Mouse (Mus musculus): ENCODE results near the gene Rrp8. TPM values are rescaled to one million over a fixed set of nuclear protein-coding genes. Genes with fewer than 3 reads are reported as not detected.

Gene Rrp8
- polyA plus RNA-seq, 1 experiment = 31.9 TPM

DNA sequence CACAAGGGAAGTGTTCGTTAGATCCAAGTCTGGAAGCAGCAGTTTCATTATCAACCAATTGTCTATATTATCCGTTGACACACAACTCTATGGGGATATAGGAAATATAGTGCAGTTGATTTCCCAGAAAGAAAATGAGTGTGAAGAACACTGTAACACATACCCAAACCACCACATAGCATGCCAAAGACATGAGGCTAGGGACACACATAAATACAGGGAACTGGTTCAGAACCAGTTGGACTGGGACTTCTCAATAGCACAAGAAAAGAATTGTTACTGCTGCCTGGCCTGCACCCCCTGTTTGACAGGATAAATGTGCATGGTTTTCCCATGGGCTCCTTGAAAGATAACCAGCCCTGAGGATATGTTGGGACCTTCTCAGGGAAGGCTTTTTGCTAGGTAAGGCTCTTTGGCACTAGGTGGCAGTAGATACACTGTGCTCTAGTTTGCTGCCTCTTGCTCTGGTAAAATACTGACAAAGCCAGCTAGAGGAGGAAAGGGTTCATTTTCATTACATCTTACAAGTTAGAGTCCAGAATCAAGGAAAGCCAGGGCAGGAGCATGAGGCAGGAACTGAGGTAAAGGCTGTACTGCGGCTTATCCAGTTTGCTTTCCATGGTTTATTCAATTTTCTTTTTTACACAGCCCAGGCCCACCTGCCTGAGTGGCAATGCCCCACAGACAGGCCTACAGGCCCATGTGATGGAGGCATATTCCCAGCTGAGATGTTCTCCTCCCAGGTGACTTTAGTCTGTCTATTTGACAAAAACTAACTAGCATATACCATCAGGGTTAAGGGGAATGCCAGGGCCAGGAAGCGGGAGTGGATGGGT lies 10.8 kb downstream of the Rrp8 start:
- Histone ChIP-seq H3K9ac (ENCODE audit: low read depth, poor library complexity, severe bottlenecking) (no peak overlapping the region), H3K36me3 (ENCODE audit: control insufficient read depth, insufficient read depth, low read length, poor library complexity, severe bottlenecking) (peaks cover 8% of the 10 kb centered on the region), H3K9me3 (replicated peaks; ENCODE audit: control insufficient read depth, insufficient read depth, low read length, poor library complexity, severe bottlenecking) (no peaks in the 10 kb centered on the region), H3K27ac (ENCODE audit: insufficient read depth, low read length) (no peak overlapping the region), H3K27me3 (ENCODE audit: control insufficient read depth, insufficient read depth, low read length, poor library complexity, severe bottlenecking) (no peaks in the 10 kb centered on the region), H3K4me3 (ENCODE audit: low read depth, low read length) (no peak overlapping the region), H3K4me1 (ENCODE audit: control insufficient read depth, insufficient read depth, low read length) (no peaks in the 10 kb centered on the region)
- TF ChIP-seq POLR2A (IDR thresholded peaks at IDR 0.05; ENCODE audit: insufficient read depth, low read length) (no peak), EP300 (IDR thresholded peaks at IDR 0.05; ENCODE audit: insufficient read depth, low read depth, low read length) (no peak), CTCF (IDR thresholded peaks at IDR 0.05; ENCODE audit: low read depth, low read length) (no peak)

DNA sequence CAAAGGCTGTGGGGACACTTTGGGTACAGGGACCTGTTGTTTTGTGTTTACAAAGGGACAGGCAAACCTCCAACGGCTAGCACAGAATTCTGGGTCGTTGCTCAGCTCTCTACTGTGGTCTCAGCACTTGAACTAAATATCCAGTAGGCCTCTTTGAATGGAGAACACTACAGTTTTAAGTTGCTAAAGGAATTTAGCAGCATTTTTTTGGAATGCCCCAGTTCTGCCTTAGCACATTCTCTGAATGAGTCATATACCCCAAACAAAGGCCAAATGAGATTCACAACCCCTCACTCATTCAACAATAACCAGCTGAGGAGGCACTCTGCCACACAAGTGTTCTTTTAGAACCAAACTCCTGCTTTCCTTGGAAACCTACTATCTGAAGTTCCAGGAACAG lies 15.3 kb downstream of the Rrp8 start:
- Histone ChIP-seq H3K9me3 (replicated peaks; ENCODE audit: control insufficient read depth, insufficient read depth, low read length, poor library complexity, severe bottlenecking) (no peaks in the 10 kb centered on the region), H3K4me3 (ENCODE audit: low read depth, low read length) (no peak overlapping the region), H3K27ac (ENCODE audit: insufficient read depth, low read length) (no peak overlapping the region), H3K9ac (ENCODE audit: low read depth, poor library complexity, severe bottlenecking) (no peak overlapping the region), H3K27me3 (ENCODE audit: control insufficient read depth, insufficient read depth, low read length, poor library complexity, severe bottlenecking) (no peaks in the 10 kb centered on the region), H3K4me1 (ENCODE audit: control insufficient read depth, insufficient read depth, low read length) (no peaks in the 10 kb centered on the region), H3K36me3 (ENCODE audit: control insufficient read depth, insufficient read depth, low read length, poor library complexity, severe bottlenecking) (no peaks in the 10 kb centered on the region)
- no peak for TF ChIP-seq CTCF (IDR thresholded peaks at IDR 0.05; ENCODE audit: low read depth, low read length)
- no peak for TF ChIP-seq POLR2A (IDR thresholded peaks at IDR 0.05; ENCODE audit: insufficient read depth, low read length)
- TF ChIP-seq EP300 (IDR thresholded peaks at IDR 0.05; ENCODE audit: insufficient read depth, low read depth, low read length) = no peak

DNA sequence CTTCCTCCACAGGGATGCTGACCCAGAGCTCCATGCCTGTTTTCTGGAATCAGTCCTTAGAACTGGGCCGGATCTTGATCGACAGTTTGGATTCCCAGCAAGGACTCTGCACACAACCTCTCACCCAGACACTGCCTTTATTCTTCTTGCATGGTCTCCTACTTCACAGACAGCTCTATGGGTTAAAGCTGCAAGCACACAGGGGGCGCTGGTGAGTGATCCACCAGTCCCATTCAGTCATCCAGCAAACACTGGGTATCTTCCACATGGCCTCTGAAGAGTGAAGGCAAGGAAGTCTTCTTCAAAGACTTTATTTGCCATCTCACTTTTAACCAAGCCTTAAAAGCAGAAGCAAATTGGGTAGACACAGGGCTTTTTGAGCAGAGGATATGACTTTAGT lies 21.8 kb downstream of the Rrp8 start:
- H3K27ac ChIP-seq (ENCODE audit: insufficient read depth, low read length) = no peak overlapping the region
- H3K9ac ChIP-seq (ENCODE audit: low read depth, poor library complexity, severe bottlenecking) = no peak overlapping the region
- H3K9me3 ChIP-seq (replicated peaks; ENCODE audit: control insufficient read depth, insufficient read depth, low read length, poor library complexity, severe bottlenecking) = no peaks in the 10 kb centered on the region
- no peaks in the 10 kb centered on the region for H3K4me1 ChIP-seq (ENCODE audit: control insufficient read depth, insufficient read depth, low read length)
- H3K4me3 ChIP-seq (ENCODE audit: low read depth, low read length) = no peak overlapping the region
- H3K27me3 ChIP-seq (ENCODE audit: control insufficient read depth, insufficient read depth, low read length, poor library complexity, severe bottlenecking) = no peaks in the 10 kb centered on the region
- TF ChIP-seq POLR2A (IDR thresholded peaks at IDR 0.05; ENCODE audit: insufficient read depth, low read length) (no peak), CTCF (IDR thresholded peaks at IDR 0.05; ENCODE audit: low read depth, low read length) (peak; percentile 30)
- H3K36me3 ChIP-seq (ENCODE audit: control insufficient read depth, insufficient read depth, low read length, poor library complexity, severe bottlenecking) = no peaks in the 10 kb centered on the region

DNA sequence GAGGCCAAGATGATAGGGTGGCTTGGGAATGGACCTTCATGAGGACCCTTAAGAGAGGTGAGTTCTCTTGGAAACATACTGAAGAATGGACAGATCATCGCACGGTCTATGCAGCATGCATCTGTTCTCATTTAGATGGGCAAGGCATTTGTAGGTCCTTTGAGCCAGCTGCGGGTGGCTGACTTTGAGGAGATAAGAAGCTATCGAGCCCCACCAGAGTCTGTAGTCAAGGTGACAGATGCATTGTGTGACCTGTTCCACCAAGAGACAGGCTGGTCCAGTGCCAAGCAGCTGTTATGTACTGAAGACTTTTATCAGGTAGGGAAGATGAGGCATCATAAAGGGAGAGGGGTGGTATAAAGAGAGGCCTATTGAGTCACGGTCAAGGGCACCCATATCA lies 28.5 kb downstream of the Rrp8 start:
- no peak for TF ChIP-seq EP300 (IDR thresholded peaks at IDR 0.05; ENCODE audit: insufficient read depth, low read depth, low read length)
- no peak for TF ChIP-seq CTCF (IDR thresholded peaks at IDR 0.05; ENCODE audit: low read depth, low read length)
- no peak for TF ChIP-seq POLR2A (IDR thresholded peaks at IDR 0.05; ENCODE audit: insufficient read depth, low read length)
- no peak overlapping the region for H3K9ac ChIP-seq (ENCODE audit: low read depth, poor library complexity, severe bottlenecking)
- no peaks in the 10 kb centered on the region for H3K27me3 ChIP-seq (ENCODE audit: control insufficient read depth, insufficient read depth, low read length, poor library complexity, severe bottlenecking)
- no peaks in the 10 kb centered on the region for H3K4me1 ChIP-seq (ENCODE audit: control insufficient read depth, insufficient read depth, low read length)
- H3K9me3 ChIP-seq (replicated peaks; ENCODE audit: control insufficient read depth, insufficient read depth, low read length, poor library complexity, severe bottlenecking) = no peaks in the 10 kb centered on the region
- no peaks in the 10 kb centered on the region for H3K36me3 ChIP-seq (ENCODE audit: control insufficient read depth, insufficient read depth, low read length, poor library complexity, severe bottlenecking)
- no peak overlapping the region for H3K27ac ChIP-seq (ENCODE audit: insufficient read depth, low read length)
- no peak overlapping the region for H3K4me3 ChIP-seq (ENCODE audit: low read depth, low read length)

DNA sequence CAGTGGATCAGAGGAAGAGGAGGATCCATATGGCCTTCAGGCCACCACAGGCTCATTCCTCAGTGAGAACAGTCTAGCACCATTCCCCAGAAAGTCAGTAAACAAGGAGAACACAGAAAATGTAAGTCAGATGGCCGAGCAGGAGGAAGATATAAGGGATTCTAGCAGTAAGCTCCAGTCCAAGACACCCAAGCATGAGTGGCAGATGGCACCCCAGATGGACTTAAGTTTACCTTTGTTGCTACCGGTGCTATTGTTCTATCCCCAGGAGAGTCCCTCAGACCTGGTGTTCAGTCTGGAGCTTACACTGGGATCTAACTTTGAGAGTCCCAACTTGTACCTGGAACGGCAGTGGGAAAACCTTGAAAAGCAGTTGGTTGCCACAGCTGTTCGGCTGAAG lies 33.4 kb downstream of the Rrp8 start:
- no peak overlapping the region for H3K27ac ChIP-seq (ENCODE audit: insufficient read depth, low read length)
- H3K4me3 ChIP-seq (ENCODE audit: low read depth, low read length) = no peak overlapping the region
- H3K9me3 ChIP-seq (replicated peaks; ENCODE audit: control insufficient read depth, insufficient read depth, low read length, poor library complexity, severe bottlenecking) = no peaks in the 10 kb centered on the region
- no peak overlapping the region for H3K9ac ChIP-seq (ENCODE audit: low read depth, poor library complexity, severe bottlenecking)
- no peaks in the 10 kb centered on the region for H3K4me1 ChIP-seq (ENCODE audit: control insufficient read depth, insufficient read depth, low read length)
- no peak for TF ChIP-seq POLR2A (IDR thresholded peaks at IDR 0.05; ENCODE audit: insufficient read depth, low read length)
- no peak for TF ChIP-seq CTCF (IDR thresholded peaks at IDR 0.05; ENCODE audit: low read depth, low read length)
- no peak for TF ChIP-seq EP300 (IDR thresholded peaks at IDR 0.05; ENCODE audit: insufficient read depth, low read depth, low read length)
- H3K36me3 ChIP-seq (ENCODE audit: control insufficient read depth, insufficient read depth, low read length, poor library complexity, severe bottlenecking) = no peaks in the 10 kb centered on the region
- H3K27me3 ChIP-seq (ENCODE audit: control insufficient read depth, insufficient read depth, low read length, poor library complexity, severe bottlenecking) = no peaks in the 10 kb centered on the region

DNA sequence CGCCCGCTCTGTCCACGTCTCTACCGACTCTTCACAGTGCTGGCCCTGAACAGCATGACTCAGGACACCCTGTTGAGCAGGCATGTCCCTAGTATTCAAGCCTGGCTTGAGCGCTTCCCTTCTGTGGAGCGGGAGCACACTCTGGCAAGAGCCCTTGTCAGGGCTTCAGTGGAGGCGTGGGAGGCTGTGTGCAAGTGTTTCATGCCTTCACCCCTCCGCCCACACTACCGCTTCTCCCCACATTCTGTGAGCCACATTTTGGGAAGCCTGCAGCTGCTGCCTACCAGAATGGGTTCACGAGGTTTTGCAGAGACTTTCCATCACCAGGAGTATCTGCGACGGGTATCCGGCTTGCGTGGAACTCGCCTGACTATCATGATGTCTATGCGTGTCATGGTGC lies 34.0 kb downstream of the Rrp8 start:
- H3K9ac ChIP-seq (ENCODE audit: low read depth, poor library complexity, severe bottlenecking) = no peak overlapping the region
- H3K4me3 ChIP-seq (ENCODE audit: low read depth, low read length) = no peak overlapping the region
- no peaks in the 10 kb centered on the region for H3K9me3 ChIP-seq (replicated peaks; ENCODE audit: control insufficient read depth, insufficient read depth, low read length, poor library complexity, severe bottlenecking)
- H3K27ac ChIP-seq (ENCODE audit: insufficient read depth, low read length) = no peak overlapping the region
- H3K27me3 ChIP-seq (ENCODE audit: control insufficient read depth, insufficient read depth, low read length, poor library complexity, severe bottlenecking) = no peaks in the 10 kb centered on the region
- no peak for TF ChIP-seq EP300 (IDR thresholded peaks at IDR 0.05; ENCODE audit: insufficient read depth, low read depth, low read length)
- no peak for TF ChIP-seq POLR2A (IDR thresholded peaks at IDR 0.05; ENCODE audit: insufficient read depth, low read length)
- TF ChIP-seq CTCF (IDR thresholded peaks at IDR 0.05; ENCODE audit: low read depth, low read length) = no peak
- H3K4me1 ChIP-seq (ENCODE audit: control insufficient read depth, insufficient read depth, low read length) = no peaks in the 10 kb centered on the region
- H3K36me3 ChIP-seq (ENCODE audit: control insufficient read depth, insufficient read depth, low read length, poor library complexity, severe bottlenecking) = no peaks in the 10 kb centered on the region

Measured in ES-Bruce4 (cell line).